Mouse (Mus musculus): ENCODE results near the gene Mmel1. TPM values are rescaled to one million over a fixed set of nuclear protein-coding genes. Genes with fewer than 3 reads are reported as not detected.

Mmel1 gene
- polyA plus RNA-seq, 1 experiment from 2014 or later: 0.22 TPM

GRCm38 (mm10) chr4:154942632-154943322, 73.4 kb downstream of the Mmel1 start:
- peaks cover 3 to 5% of the 10 kb centered on the region in 2 experiments; a peak in 1 of 4 replicates for H3K4me1 ChIP-seq (ENCODE audit: control insufficient read depth in 2 of 2, insufficient read depth in 2 of 2, low read length in 2 of 2)
- H3K27me3 ChIP-seq (ENCODE audit: control insufficient read depth, insufficient read depth, low read length): no peaks in the 10 kb centered on the region
- no peaks in the 10 kb centered on the region for H3K9me3 ChIP-seq (ENCODE audit: control insufficient read depth, low read length)
- no peak overlapping the region for H3K4me3 ChIP-seq (ENCODE audit: control insufficient read depth in 1 of 2, insufficient read depth in 1 of 2, low read depth in 1 of 2, low read length in 2 of 2)
- WGBS: 76% methylated on average over 10 of the region's 10 CpGs
- H3K9ac ChIP-seq (ENCODE audit: low read length): no peak overlapping the region
- no peaks in the 10 kb centered on the region for H3K36me3 ChIP-seq (ENCODE audit: control insufficient read depth, insufficient read depth, low read length)
- no peak for ATAC-seq (ENCODE audit: insufficient number of reproducible peaks, insufficient read depth, low FRiP score, low read depth)
- no peak overlapping the region for H3K4me2 ChIP-seq (ENCODE audit: low read length)
- H3K27ac ChIP-seq (replicated peaks in 1 of 2; ENCODE audit: control insufficient read depth in 1 of 2, insufficient read depth in 1 of 2, low read depth in 2 of 2, low read length in 2 of 2): no peak overlapping the region

- Histone ChIP-seq H3K36me3 (ENCODE audit: control insufficient read depth, insufficient read depth, low read length) (no peaks in the 10 kb centered on the region), H3K9me3 (ENCODE audit: control insufficient read depth, low read length) (no peaks in the 10 kb centered on the region), H3K9ac (ENCODE audit: low read length) (no peak overlapping the region), H3K27me3 (ENCODE audit: control insufficient read depth, insufficient read depth, low read length) (peaks cover 5% of the 10 kb centered on the region), H3K27ac (replicated peaks in 1 of 2; ENCODE audit: control insufficient read depth in 1 of 2, insufficient read depth in 1 of 2, low read depth in 2 of 2, low read length in 2 of 2) (no peak overlapping the region), H3K4me1 (ENCODE audit: control insufficient read depth in 2 of 2, insufficient read depth in 2 of 2, low read length in 2 of 2) (peaks cover 3 to 5% of the 10 kb centered on the region in 2 experiments; a peak in 1 of 4 replicates), H3K4me3 (ENCODE audit: control insufficient read depth in 1 of 2, insufficient read depth in 1 of 2, low read depth in 1 of 2, low read length in 2 of 2) (no peak overlapping the region), H3K4me2 (ENCODE audit: low read length) (no peak overlapping the region)
- WGBS: 65% methylated on average over 6 of the region's 6 CpGs
- no peak for ATAC-seq (ENCODE audit: insufficient number of reproducible peaks, insufficient read depth, low FRiP score, low read depth)
Observed at GRCm38 (mm10) chr4:154943323-154944039, 74.1 kb downstream of the Mmel1 start.

GRCm38 (mm10) chr4:154944121-154944590, 74.8 kb downstream of the Mmel1 start:
- no peak overlapping the region for H3K4me3 ChIP-seq (ENCODE audit: control insufficient read depth in 1 of 2, insufficient read depth in 1 of 2, low read depth in 1 of 2, low read length in 2 of 2)
- 23% methylated on average over 2 of the region's 2 CpGs for WGBS
- H3K27ac ChIP-seq (replicated peaks in 1 of 2; ENCODE audit: control insufficient read depth in 1 of 2, insufficient read depth in 1 of 2, low read depth in 2 of 2, low read length in 2 of 2): no peak overlapping the region
- peak; percentile 51 for ATAC-seq (ENCODE audit: insufficient number of reproducible peaks, insufficient read depth, low FRiP score, low read depth)
- H3K27me3 ChIP-seq (ENCODE audit: control insufficient read depth, insufficient read depth, low read length): peaks cover 12% of the 10 kb centered on the region
- no peaks in the 10 kb centered on the region for H3K9me3 ChIP-seq (ENCODE audit: control insufficient read depth, low read length)
- H3K4me1 ChIP-seq (ENCODE audit: control insufficient read depth in 2 of 2, insufficient read depth in 2 of 2, low read length in 2 of 2): peaks cover 3 to 5% of the 10 kb centered on the region in 2 experiments; a peak in 1 of 4 replicates
- H3K36me3 ChIP-seq (ENCODE audit: control insufficient read depth, insufficient read depth, low read length): no peaks in the 10 kb centered on the region
- H3K9ac ChIP-seq (ENCODE audit: low read length): no peak overlapping the region
- H3K4me2 ChIP-seq (ENCODE audit: low read length): no peak overlapping the region

Other genes with a start within 250 kb of the Mmel1 start
- 18.1 and 19.5 TPM in 2 replicates for gene Prdm16, start 232.7 kb upstream of the Mmel1 start, polyA plus RNA-seq (2014; fragmentation: Nextera tagmentation; extraction: Ambion mirVana)
- not detected in 2 replicates for gene Actrt2, start 201.7 kb upstream of the Mmel1 start, polyA plus RNA-seq (2014; fragmentation: Nextera tagmentation; extraction: Ambion mirVana)
- gene Ttc34, start 32.1 kb upstream of the Mmel1 start, polyA plus RNA-seq (2014; fragmentation: Nextera tagmentation; extraction: Ambion mirVana): 0.22 and 0.27 TPM in 2 replicates
- gene Fam213b, start 29.6 kb downstream of the Mmel1 start, polyA plus RNA-seq (2014; fragmentation: Nextera tagmentation; extraction: Ambion mirVana): 52.1 and 56.8 TPM in 2 replicates
- 0.46 and 1.2 TPM in 2 replicates for gene Tnfrsf14, start 59.0 kb downstream of the Mmel1 start, polyA plus RNA-seq (2014; fragmentation: Nextera tagmentation; extraction: Ambion mirVana)
- gene Hes5, start 91.3 kb downstream of the Mmel1 start, polyA plus RNA-seq (2014; fragmentation: Nextera tagmentation; extraction: Ambion mirVana): 0.24 and 0.47 TPM in 2 replicates
- gene Pank4, start 94.5 kb downstream of the Mmel1 start, polyA plus RNA-seq (2014; fragmentation: Nextera tagmentation; extraction: Ambion mirVana): 41.4 and 42.1 TPM in 2 replicates
- gene Plch2, start 187.2 kb downstream of the Mmel1 start, polyA plus RNA-seq (2014; fragmentation: Nextera tagmentation; extraction: Ambion mirVana): 0.16 and 0.22 TPM in 2 replicates
- gene Pex10, start 197.4 kb downstream of the Mmel1 start, polyA plus RNA-seq (2014; fragmentation: Nextera tagmentation; extraction: Ambion mirVana): 5.6 and 7.7 TPM in 2 replicates
- 131 and 141 TPM in 2 replicates for gene Rer1, start 216.8 kb downstream of the Mmel1 start, polyA plus RNA-seq (2014; fragmentation: Nextera tagmentation; extraction: Ambion mirVana)
- gene Morn1, start 217.0 kb downstream of the Mmel1 start, polyA plus RNA-seq (2014; fragmentation: Nextera tagmentation; extraction: Ambion mirVana): 2.5 and 3.0 TPM in 2 replicates